Mouse (Mus musculus): ENCODE data around the gene Vav1.

Vav1 gene

GRCm38 (mm10) chr17:57278943-57279590 is at the start of gene Vav1:
Vav1 (plus strand) TSS chr17:57279100.
- no peak for DNase-seq

GRCm38 (mm10) chr17:57229851-57230727 is 48.8 kb upstream of the Vav1 start:
- peak in 1 of 2 experiments; percentile 61 for DNase-seq

DNA sequence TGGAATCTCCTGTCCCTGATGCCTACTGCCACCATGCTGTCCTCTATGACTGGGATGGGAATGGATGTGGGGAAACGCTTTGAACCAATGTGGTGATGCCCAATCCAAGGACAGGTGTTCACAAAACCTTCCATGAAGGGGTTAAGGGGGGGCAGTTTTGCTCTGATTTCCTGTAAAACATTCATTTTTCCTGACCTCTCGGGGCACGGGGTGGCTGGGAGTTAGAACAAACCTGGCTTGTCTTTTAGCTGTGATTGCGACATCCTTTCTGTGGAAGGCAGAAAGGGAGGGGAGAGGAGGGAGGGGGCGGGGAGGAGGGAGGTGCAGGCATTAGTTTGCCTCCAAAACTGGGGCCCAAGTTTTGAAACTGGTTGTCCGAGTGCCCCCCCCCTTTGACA is 48.2 kb upstream of the Vav1 start:
- peak; percentile 65 to 78 for DNase-seq

DNA sequence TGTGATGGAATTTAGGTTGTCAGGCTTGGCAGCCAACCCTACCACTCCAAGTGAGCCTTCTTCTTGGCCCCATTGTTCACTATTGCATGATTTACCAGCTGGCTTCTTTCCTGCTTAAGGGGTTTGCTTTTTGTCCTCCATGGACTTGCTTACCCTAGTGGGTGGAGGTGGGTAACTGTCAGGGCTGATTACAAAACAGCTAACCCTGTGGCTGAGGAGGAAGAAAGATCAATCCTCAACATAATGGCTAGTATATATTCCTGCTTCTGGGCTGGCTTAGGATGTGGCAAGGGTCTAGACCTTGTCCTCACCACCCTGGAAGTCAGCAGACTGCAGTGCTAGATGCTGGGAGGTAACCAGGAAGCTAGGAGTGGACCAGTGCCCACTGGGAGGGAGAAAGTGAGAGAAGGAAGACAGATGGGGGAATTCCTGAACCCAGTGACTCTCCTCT is 47.6 kb upstream of the Vav1 start:
- peak in 1 of 2 experiments; percentile 65 for DNase-seq

- peak in 1 of 2 experiments; percentile 19 for DNase-seq
Observed at GRCm38 (mm10) chr17:57232200-57232599, 46.7 kb upstream of the Vav1 start.

DNA sequence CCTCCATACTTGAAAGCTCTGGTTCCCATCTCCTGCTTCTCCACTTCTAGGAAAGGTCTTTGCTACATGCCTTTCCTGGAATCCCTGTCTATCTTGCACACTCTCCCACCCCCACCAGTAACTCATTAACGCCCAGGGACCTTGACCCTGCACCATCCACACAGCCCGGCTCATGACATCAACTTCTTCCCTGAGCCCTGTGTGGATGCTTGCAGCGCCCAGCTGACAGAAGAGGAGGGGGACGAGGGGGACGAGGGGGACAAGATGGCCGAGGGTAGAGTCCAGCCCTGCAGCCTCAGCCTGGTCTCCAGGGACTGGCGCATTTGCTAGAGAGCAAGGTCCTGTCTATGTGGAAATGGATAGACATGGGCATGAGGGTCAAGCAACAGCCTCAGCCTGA is 45.9 kb upstream of the Vav1 start:
- DNase-seq = peak; percentile 84 to 95

DNA sequence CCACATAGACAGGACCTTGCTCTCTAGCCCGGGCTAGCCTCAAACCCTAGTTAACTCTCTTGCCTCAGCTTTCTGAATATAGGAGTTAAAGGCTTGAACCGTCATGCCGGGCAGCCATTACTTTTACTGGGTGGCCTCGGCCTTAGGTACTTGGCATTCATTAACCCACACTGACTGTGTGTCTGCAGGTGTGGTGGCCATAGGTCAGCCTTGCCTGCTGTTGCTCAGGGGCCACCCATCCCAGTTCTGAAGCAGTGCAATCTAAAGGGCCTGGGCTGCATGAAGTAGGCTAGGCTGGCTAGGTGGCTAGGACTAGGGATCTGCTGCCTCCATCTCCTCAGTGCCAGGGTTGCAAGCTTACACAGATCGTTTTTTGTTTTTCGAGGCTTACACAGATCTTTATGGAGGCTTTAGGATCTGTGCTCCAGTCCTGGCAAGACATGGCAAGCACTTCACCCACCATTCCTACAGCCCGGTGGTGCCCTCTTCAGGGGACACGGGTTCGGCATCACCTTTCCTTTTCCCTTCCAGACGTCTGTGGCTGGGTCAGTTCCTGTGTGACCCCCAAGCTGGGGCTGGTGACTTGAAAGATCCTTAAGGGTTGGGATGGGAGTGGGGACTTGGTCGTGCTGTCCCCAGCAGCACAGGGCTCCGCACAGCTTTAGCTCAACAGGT is 44.5 kb upstream of the Vav1 start:
- DNase-seq = peak; percentile 59 to 84

DNA sequence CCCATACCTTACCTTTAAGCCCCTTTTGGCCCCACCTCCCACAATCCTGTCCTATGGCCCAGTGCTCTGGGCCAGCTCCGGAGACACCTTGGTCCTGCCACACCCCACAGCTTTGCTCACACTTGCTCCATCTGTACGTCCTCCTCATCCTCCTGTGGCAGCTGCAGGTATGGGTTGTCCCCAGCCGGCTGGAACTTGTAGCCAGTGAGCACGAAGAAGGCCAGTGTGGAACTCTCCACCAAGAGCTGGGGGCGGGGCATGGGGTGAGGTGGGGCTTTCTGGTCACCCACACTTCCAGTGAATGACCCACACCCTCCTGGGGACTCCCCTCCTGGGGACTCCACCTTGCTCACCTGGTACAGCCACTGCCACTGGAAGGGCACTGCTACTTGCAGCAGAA is 43.1 kb upstream of the Vav1 start:
- peak in 1 of 2 experiments; percentile 60 for DNase-seq

GRCm38 (mm10) chr17:57237181-57237580 is 41.7 kb upstream of the Vav1 start:
- DNase-seq = no peak

- no peak for DNase-seq
Observed at GRCm38 (mm10) chr17:57243650-57244370, 35.1 kb upstream of the Vav1 start.

GRCm38 (mm10) chr17:57245311-57245929 is 33.5 kb upstream of the Vav1 start:
- DNase-seq = no peak

- no peak for DNase-seq
Observed at GRCm38 (mm10) chr17:57246663-57247392, 32.1 kb upstream of the Vav1 start.

GRCm38 (mm10) chr17:57247393-57248200 is 31.3 kb upstream of the Vav1 start:
- DNase-seq = peak; percentile 93 to 97

DNA sequence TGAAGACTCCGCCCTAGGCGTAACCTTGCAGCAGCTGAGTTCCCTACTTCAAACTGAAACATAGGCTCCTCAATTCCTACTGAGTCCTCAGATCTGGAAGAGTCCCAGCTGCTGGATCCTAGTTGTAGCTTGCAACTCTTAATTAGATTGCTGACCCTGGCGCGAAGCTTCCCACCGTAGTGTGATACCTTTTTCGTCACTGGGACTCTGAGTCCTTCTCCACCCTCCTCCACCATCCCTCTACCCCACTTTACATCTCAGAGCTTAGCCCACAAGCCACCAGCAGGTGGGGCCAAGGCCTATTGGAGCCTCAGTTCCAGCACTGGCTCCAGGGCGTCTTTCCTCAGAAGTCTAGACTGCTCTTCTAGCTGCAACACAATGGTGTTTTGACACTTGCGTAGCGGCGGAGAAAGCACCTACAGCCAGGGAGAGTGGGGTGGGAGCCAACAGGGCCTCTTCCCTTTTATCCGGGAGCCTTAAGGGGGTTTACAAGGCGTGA is 30.6 kb upstream of the Vav1 start, which contains the start of gene Gpr108:
Gpr108 (minus strand) TSS at position 246 of the 499 bp plus-strand sequence.
- DNase-seq = peak; percentile 90 to 94

DNA sequence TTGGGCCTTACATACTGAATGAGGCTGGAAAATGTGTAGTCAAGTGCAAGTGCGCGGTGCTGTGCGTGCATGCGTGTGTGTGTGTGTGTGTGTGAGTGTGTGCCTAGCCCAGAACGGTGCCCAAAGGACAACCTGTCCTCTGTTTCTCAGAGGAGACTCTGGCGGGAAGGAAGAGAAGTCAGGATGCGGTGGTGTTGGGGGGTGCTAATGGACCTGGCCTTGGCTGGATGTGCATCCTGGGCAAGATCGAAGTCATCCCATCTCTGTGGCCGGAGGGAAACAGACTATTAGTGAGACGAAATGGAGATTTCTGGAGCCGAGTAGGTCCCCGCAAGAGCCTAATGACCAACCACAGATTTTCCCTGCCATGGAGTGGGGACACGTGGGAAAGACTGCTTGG is 30.1 kb upstream of the Vav1 start:
- peak in 1 of 2 experiments; percentile 53 for DNase-seq

GRCm38 (mm10) chr17:57249186-57250181 is 29.4 kb upstream of the Vav1 start, which contains the start of gene Trip10:
Trip10 (plus strand) TSS chr17:57249455.
- DNase-seq = peak; percentile 97 to 99

DNA sequence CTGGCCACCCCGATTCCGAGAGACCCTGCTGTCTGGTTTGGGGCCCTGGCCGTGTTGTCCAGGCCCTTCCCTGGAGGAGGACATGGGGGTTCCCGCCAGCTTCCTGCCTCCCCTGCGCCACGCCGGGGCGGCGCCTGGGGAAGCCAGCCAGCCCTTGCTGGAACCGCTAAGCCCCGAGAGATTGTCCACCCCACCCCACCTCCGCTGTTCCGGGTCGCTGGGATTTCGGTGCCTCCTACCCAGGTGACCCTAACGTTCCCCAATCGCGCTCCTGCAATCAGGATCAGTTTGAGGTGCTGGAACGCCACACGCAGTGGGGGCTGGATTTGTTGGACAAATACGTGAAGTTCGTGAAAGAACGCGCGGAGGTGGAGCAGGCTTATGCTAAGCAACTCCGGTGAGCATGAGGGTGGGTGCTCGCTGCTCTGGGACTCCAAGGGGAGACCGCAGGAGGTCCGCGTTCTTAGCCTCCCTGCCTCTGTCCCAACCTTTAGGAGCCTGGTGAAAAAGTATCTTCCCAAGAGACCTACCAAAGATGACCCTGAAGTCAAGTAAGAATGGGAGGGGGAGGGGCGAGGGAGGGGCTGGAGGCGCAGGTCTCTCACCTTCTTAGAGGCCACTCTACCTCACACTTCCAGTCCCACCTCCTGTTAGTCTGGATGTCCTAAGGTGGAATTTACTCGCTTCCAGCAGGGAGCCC is 28.3 kb upstream of the Vav1 start:
- DNase-seq = peak; percentile 52 to 84

DNA sequence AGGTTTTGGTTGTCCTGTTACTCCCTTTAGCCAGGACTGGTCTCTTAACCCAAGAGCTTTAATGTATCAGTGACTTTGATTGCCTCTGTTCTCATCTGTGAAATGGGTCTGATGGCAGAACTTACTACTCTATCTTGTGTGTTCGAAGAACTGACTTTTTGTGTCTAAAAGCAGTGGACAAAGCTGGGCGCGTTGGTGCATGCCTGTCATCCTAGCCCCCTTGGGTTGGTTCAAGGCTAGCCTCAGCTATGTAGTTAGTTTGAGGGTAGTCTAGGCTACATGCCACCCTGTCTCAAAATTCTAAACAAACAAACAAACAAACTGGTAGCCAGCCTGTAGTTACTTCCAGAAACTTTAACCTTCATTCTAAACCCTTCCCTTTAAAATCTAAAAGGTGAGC is 27.5 kb upstream of the Vav1 start:
- no peak for DNase-seq

All from kidney, postnatal 25 days (tissue).